Mouse (Mus musculus) heart, postnatal 10 days (tissue): ENCODE measurements around the gene Olfr1416. TPM values are rescaled to one million over a fixed set of nuclear protein-coding genes. Genes with fewer than 3 reads are reported as not detected.

ENCODE experiments used
- DNase-seq, 2 experiments: peaks; one replicate each; pipeline ENCODE4 v3.0.0; 2021
- intact Hi-C: fragments of 180-260 bp; cut with DNase I; formaldehyde crosslinking; loops from one replicate; pipeline ENCODE4 v1.15.1; 2025
- microRNA-seq, 2 experiments: library from miRNA; unstranded; fragments of <30 nt; microRNA quantifications; one replicate each; pipeline ENCODE4 v1.2.0; 2022
- total RNA-seq, 2 experiments: library from RNA; stranded (reverse); gene quantifications; 2 replicates each; pipeline ENCODE4 v1.2.3; 2021

Gene Olfr1416
- total RNA-seq, 2 experiments from 2014 or later: not detected

GRCm38 (mm10) chr1:92434986-92435385 lies 49.9 kb downstream of the Olfr1416 start:
- intact Hi-C loops: loop anchor here (5.0 kb wide), 1 partner anchor 58 kb away; no protein-coding TSS in a partner anchor
- DNase-seq: no peak

GRCm38 (mm10) chr1:92432791-92433190 lies 52.1 kb downstream of the Olfr1416 start:
- DNase-seq: no peak
- intact Hi-C loops: no loop called here

GRCm38 (mm10) chr1:92432098-92432497 lies 52.8 kb downstream of the Olfr1416 start:
- intact Hi-C loops: no loop called here
- DNase-seq: no peak

- DNase-seq: no peak
- intact Hi-C loops: no loop called here
Measured at GRCm38 (mm10) chr1:92431420-92431819, 53.5 kb downstream of the Olfr1416 start.

- intact Hi-C loops: no loop called here
- DNase-seq: no peak
Measured at GRCm38 (mm10) chr1:92430991-92431390, 53.9 kb downstream of the Olfr1416 start.

Small RNAs within 50 kb of the gene (microRNA-seq; reads per million reads assigned to microRNA genes)
- gene Mir6900: 5.9 to 9.0 reads per million in 2 experiments

Other genes with a start within 250 kb of the Olfr1416 start
- 100 to 1,000 TPM; 764 to 809 TPM for gene Ndufa10, start 11.3 kb downstream of the Olfr1416 start, total RNA-seq
- gene Olfr1415, start 11.0 kb upstream of the Olfr1416 start, total RNA-seq: not detected
- gene Olfr1414, start 33.5 kb upstream of the Olfr1416 start, total RNA-seq: not detected
- gene Olfr1413, start 86.2 kb upstream of the Olfr1416 start, total RNA-seq: not detected
- not detected for gene Olfr1412, start 100.7 kb upstream of the Olfr1416 start, total RNA-seq
- gene Olfr1411, start 109.3 kb upstream of the Olfr1416 start, total RNA-seq: not detected
- not detected for gene Olfr1410, start 120.7 kb upstream of the Olfr1416 start, total RNA-seq
- not detected for gene Olfr12, start 132.7 kb upstream of the Olfr1416 start, total RNA-seq
- gene Cops9, start 156.9 kb upstream of the Olfr1416 start, total RNA-seq: 100 to 1,000 TPM; 221 to 231 TPM
- not detected for gene Otos, start 163.7 kb upstream of the Olfr1416 start, total RNA-seq